Comparison of ENCODE assay signal across 22 mouse cellular contexts in genomic region chr6:33972801-33973200, GRCm38 (mm10). TPM values are rescaled to one million over a fixed set of nuclear protein-coding genes. Genes with fewer than 3 reads are reported as not detected.
DNase-seq lines count a peak whose midpoint lies in the region; ATAC-seq and TF ChIP-seq lines count a peak whose summit lies in the region.
"Had no signal": no experiment of that assay in that cellular context is flagged by ENCODE, and none has a peak within 500 bp of the region (broad histone marks: within the 10 kb centered on the region; RNA-seq: fewer than 3 reads in every experiment).

No protein-coding gene starts in this region.

- no peaks in the 10 kb centered on the region for H3K27me3 ChIP-seq in heart, embryonic 10.5 days (ENCODE audit: insufficient read depth, poor library complexity, severe bottlenecking)
- no peaks in the 10 kb centered on the region for H3K27me3 ChIP-seq in intestine, postnatal 0 days (replicated peaks; ENCODE audit: control insufficient read depth, insufficient read depth, low read length)
- H3K27me3 ChIP-seq: CH12.LX; embryonic facial prominence, embryonic 12.5 days; forebrain, embryonic 15.5 days had no signal

- H3K4me2 ChIP-seq in intestine, postnatal 0 days (replicated peaks; ENCODE audit: low read depth), result no peak overlapping the region
- H3K4me2 ChIP-seq: embryonic facial prominence, embryonic 12.5 days; forebrain, embryonic 13.5 days; forebrain, embryonic 15.5 days had no signal

- H3K4me3 ChIP-seq in heart, embryonic 10.5 days, result no peak overlapping the region
- no peak overlapping the region for H3K4me3 ChIP-seq in intestine, postnatal 0 days (ENCODE audit: low read depth, low read length)
- H3K4me3 ChIP-seq: embryonic facial prominence, embryonic 10.5 days; embryonic facial prominence, embryonic 12.5 days; forebrain, embryonic 13.5 days; forebrain, embryonic 15.5 days had no signal

- no peak overlapping the region for H3K27ac ChIP-seq in heart, embryonic 10.5 days
- H3K27ac ChIP-seq in intestine, postnatal 0 days (ENCODE audit: low read depth, low read length), result no peak overlapping the region
- H3K27ac ChIP-seq: embryonic facial prominence, embryonic 10.5 days; embryonic facial prominence, embryonic 12.5 days; forebrain, embryonic 13.5 days; forebrain, embryonic 15.5 days had no signal

- H3K4me1 ChIP-seq in heart, embryonic 10.5 days, result no peaks in the 10 kb centered on the region
- H3K4me1 ChIP-seq in intestine, postnatal 0 days (replicated peaks; ENCODE audit: control insufficient read depth, insufficient read depth, low read length), result no peaks in the 10 kb centered on the region

- no peak for TF ChIP-seq CTCF in intestine, postnatal 0 days (IDR thresholded peaks at IDR 0.05; ENCODE audit: low read depth)

- no peaks in the 10 kb centered on the region for H3K9me3 ChIP-seq in heart, embryonic 10.5 days
- H3K9me3 ChIP-seq in intestine, postnatal 0 days (ENCODE audit: control insufficient read depth), result no peaks in the 10 kb centered on the region
- H3K9me3 ChIP-seq: embryonic facial prominence, embryonic 10.5 days; embryonic facial prominence, embryonic 12.5 days; forebrain, embryonic 13.5 days; forebrain, embryonic 15.5 days; G1E had no signal

- no peaks in the 10 kb centered on the region for H3K36me3 ChIP-seq in heart, embryonic 10.5 days
- no peaks in the 10 kb centered on the region for H3K36me3 ChIP-seq in intestine, postnatal 0 days (ENCODE audit: control insufficient read depth, insufficient read depth)
- H3K36me3 ChIP-seq: embryonic facial prominence, embryonic 10.5 days; embryonic facial prominence, embryonic 12.5 days; forebrain, embryonic 15.5 days had no signal

- peak; percentile 30 for DNase-seq in heart, embryonic 10.5 days (ENCODE audit: low spot score)
- no peak for DNase-seq in heart, postnatal 14 days
- DNase-seq in 3134 (ENCODE audit: extremely low read depth, insufficient read length, low spot score), result peak; percentile 26
- DNase-seq in NIH3T3 (ENCODE audit: low read depth), result peak; percentile 62
- DNase-seq: adrenal gland, adult 8-10 months; B cell, adult 2 months; cerebellum, adult 11-12 months; cerebellum, adult 2 months; cerebellum, adult 9-10 months; cerebellum, postnatal 10 days; cerebellum, postnatal 25 days; forebrain, postnatal 0 days had no signal

- no peak overlapping the region for H3K9ac ChIP-seq in intestine, postnatal 0 days (ENCODE audit: low read depth, low read length)
- H3K9ac ChIP-seq: embryonic facial prominence, embryonic 12.5 days; forebrain, embryonic 13.5 days; forebrain, embryonic 15.5 days; forebrain, postnatal 0 days had no signal

- intact Hi-C loops in heart, postnatal 14 days (cut with DNase I), result no loop called here

- ATAC-seq in megakaryocyte progenitor cell, adult 5-6 weeks (replicated peaks; ENCODE audit: poor library complexity), result no peak
- no peak for ATAC-seq in intestine, postnatal 0 days
- ATAC-seq: activated CD4-positive, CD25-positive, alpha-beta regulatory T cell, adult 4 months; CD4-positive, CD25-positive, alpha-beta regulatory T cell, adult 4 months; forebrain, embryonic 13.5 days; forebrain, embryonic 15.5 days; forebrain, postnatal 0 days had no signal

- 81% methylated on average over 5 of the region's 5 CpGs for WGBS in heart, embryonic 10.5 days
- WGBS in intestine, postnatal 0 days, result 82% methylated on average over 5 of the region's 5 CpGs

RNA-seq across cellular contexts. Expression of gene Lrguk, which starts 56.4 kb away (rescaled TPM):
- 0.52 and 0.88 TPM in 2 replicates for polyA plus RNA-seq in heart, embryonic 10.5 days (2016; fragmentation: Nextera tagmentation; extraction: Ambion mirVana)
- under 1 TPM; 0.10 to 0.20 TPM for total RNA-seq in heart, postnatal 14 days (2021)
- total RNA-seq in megakaryocyte progenitor cell, adult 5-6 weeks (2015), result 0.12 and 0.81 TPM in 2 replicates
- 0.03 TPM in 1 of 2 replicates, not detected in the other for total RNA-seq in megakaryocyte progenitor cell, adult 5-6 weeks (2017)
- 0.16 and 0.47 TPM in 2 replicates for polyA plus RNA-seq in intestine, postnatal 0 days (2015; fragmentation: Nextera tagmentation; extraction: Ambion mirVana)
- polyA plus RNA-seq: activated CD4-positive, CD25-positive, alpha-beta regulatory T cell, adult 4 months; CD4-positive, CD25-positive, alpha-beta regulatory T cell, adult 4 months had no signal

Comparison
In these comparisons a context has a peak if more than half of its experiments do, and no peak if none do; other contexts are left out.
1. DNase-seq: peak in heart, embryonic 10.5 days (single experiment), 3134 (single experiment) and NIH3T3 (single experiment); none in heart, postnatal 14 days (0 of 2).